Mouse (Mus musculus): Measurements from ENCODE around the gene Dnajc8. TPM values are rescaled to one million over a fixed set of nuclear protein-coding genes. Genes with fewer than 3 reads are reported as not detected.

Gene Dnajc8
- polyA plus RNA-seq, 1 experiment from 2014 or later: 222 TPM

GRCm38 (mm10) chr4:132505800-132506199 lies 29.6 kb upstream of the Dnajc8 start:
- Histone ChIP-seq H3K4me3 (no peak overlapping the region), H3K27ac (replicated peaks) (no peak overlapping the region), H3K4me1 (peaks cover 41% of the 10 kb centered on the region), H3K36me3 (replicated peaks) (0 out of 2 replicates have a peak, but pooled peaks cover 11% of the 10 kb centered on the region), H3K27me3 (replicated peaks; ENCODE audit: low read depth, poor library complexity, severe bottlenecking) (no peaks in the 10 kb centered on the region), H3K9me3 (no peaks in the 10 kb centered on the region)
- no peak for DNase-seq (ENCODE audit: low spot score)
- WGBS: 33% methylated on average over 10 of the region's 10 CpGs

- peaks cover 41% of the 10 kb centered on the region for H3K4me1 ChIP-seq
- no peak overlapping the region for H3K4me3 ChIP-seq
- H3K27ac ChIP-seq (replicated peaks): no peak overlapping the region
- H3K9me3 ChIP-seq: no peaks in the 10 kb centered on the region
- WGBS: 72% methylated on average over 6 of the region's 6 CpGs
- H3K27me3 ChIP-seq (replicated peaks; ENCODE audit: low read depth, poor library complexity, severe bottlenecking): no peaks in the 10 kb centered on the region
- H3K36me3 ChIP-seq (replicated peaks): 0 out of 2 replicates have a peak, but pooled peaks cover 6% of the 10 kb centered on the region
- DNase-seq (ENCODE audit: low spot score): no peak
Observed at GRCm38 (mm10) chr4:132506250-132506649, 29.1 kb upstream of the Dnajc8 start.

- no peak for DNase-seq (ENCODE audit: low spot score)
- Histone ChIP-seq H3K36me3 (replicated peaks) (no peaks in the 10 kb centered on the region), H3K27ac (replicated peaks) (0 out of 2 replicates have a peak overlapping the region, but pooled peaks have one; percentile 10), H3K27me3 (replicated peaks; ENCODE audit: low read depth, poor library complexity, severe bottlenecking) (no peaks in the 10 kb centered on the region), H3K4me3 (no peak overlapping the region), H3K9me3 (no peaks in the 10 kb centered on the region), H3K4me1 (peaks cover 41% of the 10 kb centered on the region)
- WGBS: 35% methylated on average over 2 of the region's 2 CpGs
Observed at GRCm38 (mm10) chr4:132507210-132507609, 28.1 kb upstream of the Dnajc8 start.

- under 1% methylated on average over 52 of the region's 52 CpGs for WGBS
- DNase-seq (ENCODE audit: low spot score): peak; percentile 93
- Histone ChIP-seq H3K4me1 (peaks cover 50% of the 10 kb centered on the region), H3K9me3 (no peaks in the 10 kb centered on the region), H3K36me3 (replicated peaks) (no peaks in the 10 kb centered on the region), H3K4me3 (peak overlapping the region; percentile 85), H3K27me3 (replicated peaks; ENCODE audit: low read depth, poor library complexity, severe bottlenecking) (0 out of 2 replicates have a peak, but pooled peaks cover 7% of the 10 kb centered on the region), H3K27ac (replicated peaks) (peak overlapping the region; percentile 81)
Observed at GRCm38 (mm10) chr4:132509621-132510296, 25.6 kb upstream of the Dnajc8 start.

- peak within 1 kb of the TSS; percentile 81 for H3K27ac ChIP-seq (replicated peaks)
- H3K4me3 ChIP-seq: peak within 1 kb of the TSS; percentile 85
- 0% methylated on average over 32 of the region's 32 CpGs for WGBS
- 0 out of 2 replicates have a peak, but pooled peaks cover 7% of the 10 kb centered on the region for H3K27me3 ChIP-seq (replicated peaks; ENCODE audit: low read depth, poor library complexity, severe bottlenecking)
- DNase-seq (ENCODE audit: low spot score): peak; percentile 97
- H3K9me3 ChIP-seq: no peaks in the 10 kb centered on the region
- peaks cover 49% of the 10 kb centered on the region for H3K4me1 ChIP-seq
- no peaks in the 10 kb centered on the region for H3K36me3 ChIP-seq (replicated peaks)
Observed at GRCm38 (mm10) chr4:132510352-132510798, 25.0 kb upstream of the Dnajc8 start, which contains the start of gene Sesn2. TSS of gene Sesn2 (minus strand) at chr4:132510501.

- peaks cover 41% of the 10 kb centered on the region for H3K4me1 ChIP-seq
- no peak overlapping the region for H3K4me3 ChIP-seq
- no peak for DNase-seq (ENCODE audit: low spot score)
- H3K9me3 ChIP-seq: no peaks in the 10 kb centered on the region
- H3K27me3 ChIP-seq (replicated peaks; ENCODE audit: low read depth, poor library complexity, severe bottlenecking): 0 out of 2 replicates have a peak, but pooled peaks cover 7% of the 10 kb centered on the region
- WGBS: 76% methylated on average over 3 of the region's 3 CpGs
- no peaks in the 10 kb centered on the region for H3K36me3 ChIP-seq (replicated peaks)
- H3K27ac ChIP-seq (replicated peaks): no peak overlapping the region
Observed at GRCm38 (mm10) chr4:132512080-132512479, 23.3 kb upstream of the Dnajc8 start.

GRCm38 (mm10) chr4:132513395-132514273 lies 21.7 kb upstream of the Dnajc8 start:
- peaks cover 30% of the 10 kb centered on the region for H3K4me1 ChIP-seq
- H3K9me3 ChIP-seq: no peaks in the 10 kb centered on the region
- H3K36me3 ChIP-seq (replicated peaks): no peaks in the 10 kb centered on the region
- 29% methylated on average over 14 of the region's 14 CpGs for WGBS
- H3K27ac ChIP-seq (replicated peaks): no peak overlapping the region
- peak overlapping the region; percentile 60; the same call in 1 of the 2 replicates for H3K4me3 ChIP-seq
- 0 out of 2 replicates have a peak, but pooled peaks cover 7% of the 10 kb centered on the region for H3K27me3 ChIP-seq (replicated peaks; ENCODE audit: low read depth, poor library complexity, severe bottlenecking)
- no peak for DNase-seq (ENCODE audit: low spot score)

- peaks cover 21% of the 10 kb centered on the region for H3K4me1 ChIP-seq
- peak overlapping the region; percentile 60 for H3K4me3 ChIP-seq
- 1% methylated on average over 21 of the region's 21 CpGs for WGBS
Observed at GRCm38 (mm10) chr4:132514555-132515135, 20.7 kb upstream of the Dnajc8 start.

GRCm38 (mm10) chr4:132515369-132516155 lies 19.8 kb upstream of the Dnajc8 start:
- peak; percentile 90 for DNase-seq (ENCODE audit: low spot score)
- peak overlapping the region; percentile 73 for H3K27ac ChIP-seq (replicated peaks)
- no peaks in the 10 kb centered on the region for H3K9me3 ChIP-seq
- H3K4me1 ChIP-seq: peaks cover 16% of the 10 kb centered on the region
- WGBS: 21% methylated on average over 22 of the region's 22 CpGs
- 0 out of 2 replicates have a peak, but pooled peaks cover 7% of the 10 kb centered on the region for H3K27me3 ChIP-seq (replicated peaks; ENCODE audit: low read depth, poor library complexity, severe bottlenecking)
- H3K36me3 ChIP-seq (replicated peaks): no peaks in the 10 kb centered on the region
- peak overlapping the region; percentile 60 for H3K4me3 ChIP-seq

More at GRCm38 (mm10) chr4:132514555-132515135, 20.7 kb upstream of the Dnajc8 start:
- Histone ChIP-seq H3K27me3 (replicated peaks; ENCODE audit: low read depth, poor library complexity, severe bottlenecking) (0 out of 2 replicates have a peak, but pooled peaks cover 7% of the 10 kb centered on the region), H3K9me3 (no peaks in the 10 kb centered on the region), H3K27ac (replicated peaks) (peak overlapping the region; percentile 63), H3K36me3 (replicated peaks) (no peaks in the 10 kb centered on the region)
- peak; percentile 91 for DNase-seq (ENCODE audit: low spot score)

GRCm38 (mm10) chr4:132518066-132518465 lies 17.3 kb upstream of the Dnajc8 start:
- peaks cover 14% of the 10 kb centered on the region for H3K4me1 ChIP-seq
- DNase-seq (ENCODE audit: low spot score): no peak
- H3K36me3 ChIP-seq (replicated peaks): no peaks in the 10 kb centered on the region
- no peak overlapping the region for H3K27ac ChIP-seq (replicated peaks)
- H3K4me3 ChIP-seq: no peak overlapping the region
- H3K9me3 ChIP-seq: no peaks in the 10 kb centered on the region
- H3K27me3 ChIP-seq (replicated peaks; ENCODE audit: low read depth, poor library complexity, severe bottlenecking): 0 out of 2 replicates have a peak, but pooled peaks cover 7% of the 10 kb centered on the region
- WGBS: 85% methylated on average over 8 of the region's 8 CpGs

GRCm38 (mm10) chr4:132519188-132519587 lies 16.2 kb upstream of the Dnajc8 start:
- no peak overlapping the region for H3K4me3 ChIP-seq
- WGBS: 91% methylated on average over 3 of the region's 3 CpGs
- DNase-seq (ENCODE audit: low spot score): no peak
- H3K27ac ChIP-seq (replicated peaks): no peak overlapping the region
- H3K9me3 ChIP-seq: no peaks in the 10 kb centered on the region
- no peaks in the 10 kb centered on the region for H3K27me3 ChIP-seq (replicated peaks; ENCODE audit: low read depth, poor library complexity, severe bottlenecking)
- H3K4me1 ChIP-seq: peaks cover 8% of the 10 kb centered on the region
- no peaks in the 10 kb centered on the region for H3K36me3 ChIP-seq (replicated peaks)
